19 mouse cellular contexts compared by ENCODE assay signal in genomic region chr9:54857474-54857873, GRCm38 (mm10).
"Had no signal": no experiment of that assay in that cellular context is flagged by ENCODE, and none has a peak within 500 bp of the region (broad histone marks: within the 10 kb centered on the region; RNA-seq: fewer than 3 reads in every experiment).

No protein-coding gene starts in this region.

- H3K4me1 ChIP-seq: midbrain, embryonic 13.5 days; midbrain, embryonic 15.5 days; stomach, embryonic 15.5 days had no signal

- DNase-seq: liver, postnatal 0 days; lung, adult 2 months; lung, postnatal 14 days; lung, postnatal 36 days; right cerebral cortex, postnatal 14 days; thymus, adult 2 months; thymus, postnatal 25 days; thymus, postnatal 4 days had no signal

- H3K9me3 ChIP-seq: lung, embryonic 15.5 days; megakaryocyte, embryonic 14.5 days; midbrain, embryonic 13.5 days; midbrain, embryonic 15.5 days; neural tube, embryonic 12.5 days; stomach, embryonic 15.5 days had no signal

- H3K4me2 ChIP-seq: lung, embryonic 15.5 days; midbrain, embryonic 11.5 days; midbrain, embryonic 13.5 days; midbrain, embryonic 15.5 days; neural tube, embryonic 12.5 days; stomach, embryonic 15.5 days had no signal

- H3K36me3 ChIP-seq: lung, embryonic 15.5 days; midbrain, embryonic 13.5 days; midbrain, embryonic 15.5 days; neural tube, embryonic 12.5 days; stomach, embryonic 15.5 days had no signal

- H3K27ac ChIP-seq: lung, embryonic 15.5 days; macrophage; midbrain, embryonic 13.5 days; midbrain, embryonic 15.5 days; neural tube, embryonic 12.5 days; stomach, embryonic 15.5 days; stomach, postnatal 0 days had no signal

- ATAC-seq: liver, postnatal 0 days; lung, postnatal 0 days; midbrain, embryonic 13.5 days; midbrain, embryonic 15.5 days had no signal

- H3K4me3 ChIP-seq: lung, embryonic 15.5 days; megakaryocyte, embryonic 14.5 days; midbrain, embryonic 13.5 days; midbrain, embryonic 15.5 days; myocyte; neural tube, embryonic 12.5 days; stomach, embryonic 15.5 days had no signal

- H3K9ac ChIP-seq: liver, postnatal 0 days; lung, embryonic 15.5 days; midbrain, embryonic 13.5 days; midbrain, embryonic 15.5 days; neural tube, embryonic 12.5 days; stomach, embryonic 15.5 days had no signal

- H3K27me3 ChIP-seq: lung, embryonic 15.5 days; midbrain, embryonic 13.5 days; midbrain, embryonic 15.5 days; neural tube, embryonic 12.5 days; stomach, embryonic 15.5 days had no signal
